Mouse (Mus musculus): Measurements from ENCODE around the gene Rrp7a. TPM values are rescaled to one million over a fixed set of nuclear protein-coding genes. Genes with fewer than 3 reads are reported as not detected.

Rrp7a gene
- total and polyA plus RNA-seq, 2 experiments from 2014 or later, result 95.2 to 228 TPM

DNA sequence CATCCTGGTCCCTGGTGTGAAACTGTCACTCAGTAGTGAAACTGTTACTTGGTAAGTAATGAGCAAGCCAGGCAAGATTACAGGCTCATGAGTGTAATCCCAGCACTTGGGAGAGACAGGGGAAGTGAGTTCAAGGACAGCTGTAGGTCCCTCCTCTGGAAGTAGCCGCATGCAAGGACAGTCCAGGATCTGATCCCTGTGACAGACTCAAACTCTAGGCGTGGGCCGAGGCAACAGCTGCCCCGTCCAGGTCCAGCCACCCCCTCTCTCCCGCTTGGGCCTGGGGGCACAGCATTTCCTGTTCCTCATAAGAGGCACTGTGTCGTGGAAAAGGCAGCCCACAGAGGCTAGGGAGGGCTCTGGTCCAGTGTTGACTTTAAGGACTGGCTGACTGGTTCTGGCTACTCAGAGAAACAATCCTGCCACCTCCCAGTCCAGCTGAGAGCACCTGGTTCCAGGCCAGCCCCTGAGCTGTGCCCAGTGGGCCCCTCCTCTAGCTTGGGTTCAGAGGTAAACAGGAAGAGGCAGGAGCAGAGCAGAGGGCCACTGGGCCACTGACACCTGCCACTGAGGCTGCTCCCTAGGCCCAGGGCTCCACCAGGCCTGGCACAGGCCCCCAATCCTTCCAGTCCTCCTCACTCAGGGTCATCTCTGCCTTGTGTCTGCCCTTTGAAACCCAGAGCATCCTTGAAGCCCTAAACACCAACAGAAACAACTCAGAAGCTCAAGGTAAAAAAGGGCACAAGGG, 33.2 kb upstream of the Rrp7a start:
- no peak for TF ChIP-seq CTCF (IDR thresholded peaks at IDR 0.05)
- ATAC-seq (ENCODE audit: low FRiP score) (no peak), DNase-seq (ENCODE audit: low spot score) (no peak)
- no peak overlapping the region for H3K27ac ChIP-seq (ENCODE audit: low read depth, low read length)
- no peak overlapping the region for H3K4me3 ChIP-seq (ENCODE audit: low read depth, low read length)
- no peaks in the 10 kb centered on the region for H3K4me1 ChIP-seq (ENCODE audit: insufficient read depth, low read length)
- no peaks in the 10 kb centered on the region for H3K27me3 ChIP-seq (ENCODE audit: insufficient read depth, low read length)
- no peaks in the 10 kb centered on the region for H3K9me3 ChIP-seq (ENCODE audit: low read length)
- H3K36me3 ChIP-seq (ENCODE audit: insufficient read depth, low read length), result peaks cover 55% of the 10 kb centered on the region
- H3K4me2 ChIP-seq (ENCODE audit: low read depth, low read length, poor library complexity, severe bottlenecking), result no peak overlapping the region
- 0 out of 2 replicates have a peak overlapping the region, but pooled peaks have one; percentile 19 for H3K9ac ChIP-seq (replicated peaks; ENCODE audit: low read length, poor library complexity, severe bottlenecking)
- WGBS, result 83% methylated on average over 6 of the region's 6 CpGs

DNA sequence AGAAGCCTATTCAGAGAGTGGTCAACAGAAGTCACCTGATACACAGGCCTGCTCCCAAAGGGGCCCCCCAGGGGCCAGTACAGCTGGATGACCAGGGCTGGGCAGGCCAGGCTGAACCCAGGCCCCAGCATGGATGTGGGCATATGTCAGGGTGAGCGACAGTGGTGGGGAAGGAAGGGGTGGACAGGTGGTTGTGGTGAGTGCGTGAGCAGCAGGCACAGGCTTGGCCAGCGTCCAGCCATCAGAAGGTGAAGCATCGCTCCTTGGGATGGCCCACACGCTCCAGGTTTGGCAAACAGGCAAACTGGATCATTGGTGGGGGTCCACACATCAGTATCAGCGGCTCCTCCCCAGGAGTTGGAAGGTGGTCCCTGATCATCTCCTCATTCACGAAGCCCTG, 31.7 kb upstream of the Rrp7a start:
- H3K27ac ChIP-seq (ENCODE audit: low read depth, low read length), result no peak overlapping the region
- DNase-seq (ENCODE audit: low spot score) (no peak), ATAC-seq (ENCODE audit: low FRiP score) (no peak)
- WGBS, result 93% methylated on average over 6 of the region's 7 CpGs
- no peaks in the 10 kb centered on the region for H3K27me3 ChIP-seq (ENCODE audit: insufficient read depth, low read length)
- H3K4me1 ChIP-seq (ENCODE audit: insufficient read depth, low read length), result no peaks in the 10 kb centered on the region
- H3K9ac ChIP-seq (replicated peaks; ENCODE audit: low read length, poor library complexity, severe bottlenecking), result no peak overlapping the region
- H3K9me3 ChIP-seq (ENCODE audit: low read length), result no peaks in the 10 kb centered on the region
- TF ChIP-seq CTCF (IDR thresholded peaks at IDR 0.05), result no peak
- H3K4me3 ChIP-seq (ENCODE audit: low read depth, low read length), result no peak overlapping the region
- H3K36me3 ChIP-seq (ENCODE audit: insufficient read depth, low read length), result peaks cover 43% of the 10 kb centered on the region
- H3K4me2 ChIP-seq (ENCODE audit: low read depth, low read length, poor library complexity, severe bottlenecking), result no peak overlapping the region

DNA sequence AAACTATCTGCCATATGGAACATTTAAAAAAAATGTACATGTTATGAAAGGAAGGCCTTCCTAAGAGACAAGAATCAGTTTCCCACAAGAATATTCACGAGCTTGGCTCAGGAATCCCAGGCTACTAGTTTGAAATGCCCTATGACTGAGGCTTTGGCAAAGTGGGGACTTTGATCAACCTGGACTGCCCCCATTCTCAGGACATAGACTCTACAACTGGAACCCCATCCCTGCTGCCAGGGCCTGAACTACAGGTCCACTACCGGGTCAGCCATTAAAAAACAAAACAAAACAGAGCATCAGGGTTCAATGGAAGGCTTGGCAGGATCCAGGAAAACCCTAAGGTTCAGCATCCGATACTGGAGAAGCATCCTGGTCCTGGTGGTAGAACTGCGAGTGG, 28.1 kb upstream of the Rrp7a start:
- H3K27ac ChIP-seq (ENCODE audit: low read depth, low read length), result no peak overlapping the region
- TF ChIP-seq CTCF (IDR thresholded peaks at IDR 0.05), result no peak
- WGBS, result 89% methylated on average over 4 of the region's 4 CpGs
- H3K27me3 ChIP-seq (ENCODE audit: insufficient read depth, low read length), result no peaks in the 10 kb centered on the region
- no peak overlapping the region for H3K4me2 ChIP-seq (ENCODE audit: low read depth, low read length, poor library complexity, severe bottlenecking)
- H3K9me3 ChIP-seq (ENCODE audit: low read length), result no peaks in the 10 kb centered on the region
- DNase-seq (ENCODE audit: low spot score) (no peak), ATAC-seq (ENCODE audit: low FRiP score) (no peak)
- H3K9ac ChIP-seq (replicated peaks; ENCODE audit: low read length, poor library complexity, severe bottlenecking), result no peak overlapping the region
- no peak overlapping the region for H3K4me3 ChIP-seq (ENCODE audit: low read depth, low read length)
- 0 out of 2 replicates have a peak, but pooled peaks cover 4% of the 10 kb centered on the region for H3K4me1 ChIP-seq (ENCODE audit: insufficient read depth, low read length)
- peaks cover 22% of the 10 kb centered on the region for H3K36me3 ChIP-seq (ENCODE audit: insufficient read depth, low read length)

DNA sequence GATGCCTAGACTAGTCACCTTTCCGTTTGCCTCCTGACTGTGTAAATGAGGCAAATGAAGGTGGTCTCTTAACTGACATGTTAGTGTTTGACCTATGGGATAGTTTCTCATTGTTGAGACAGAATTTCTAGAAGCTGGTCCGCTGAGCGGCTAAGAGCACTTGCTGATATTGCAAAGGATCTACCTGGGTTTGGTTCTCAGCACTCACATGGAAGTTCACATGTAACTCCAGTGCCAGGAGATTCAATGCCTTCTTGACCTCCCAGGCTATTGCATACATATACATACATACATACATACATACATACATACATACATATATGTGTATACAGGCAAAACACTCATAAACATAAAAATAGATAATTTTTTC, 27.5 kb upstream of the Rrp7a start:
- 18% methylated on average over 3 of the region's 3 CpGs for WGBS
- H3K36me3 ChIP-seq (ENCODE audit: insufficient read depth, low read length), result peaks cover 19% of the 10 kb centered on the region
- H3K4me2 ChIP-seq (ENCODE audit: low read depth, low read length, poor library complexity, severe bottlenecking), result peak overlapping the region; percentile 43
- no peak for ATAC-seq (ENCODE audit: low FRiP score)
- no peaks in the 10 kb centered on the region for H3K27me3 ChIP-seq (ENCODE audit: insufficient read depth, low read length)
- DNase-seq (ENCODE audit: low spot score), result peak; percentile 36
- H3K9me3 ChIP-seq (ENCODE audit: low read length), result no peaks in the 10 kb centered on the region
- H3K9ac ChIP-seq (replicated peaks; ENCODE audit: low read length, poor library complexity, severe bottlenecking), result peak overlapping the region; percentile 56
- H3K27ac ChIP-seq (ENCODE audit: low read depth, low read length), result peak overlapping the region; percentile 99
- peak overlapping the region; percentile 91 for H3K4me3 ChIP-seq (ENCODE audit: low read depth, low read length)
- 0 out of 2 replicates have a peak, but pooled peaks cover 4% of the 10 kb centered on the region for H3K4me1 ChIP-seq (ENCODE audit: insufficient read depth, low read length)
- TF ChIP-seq CTCF (IDR thresholded peaks at IDR 0.05), result no peak

DNA sequence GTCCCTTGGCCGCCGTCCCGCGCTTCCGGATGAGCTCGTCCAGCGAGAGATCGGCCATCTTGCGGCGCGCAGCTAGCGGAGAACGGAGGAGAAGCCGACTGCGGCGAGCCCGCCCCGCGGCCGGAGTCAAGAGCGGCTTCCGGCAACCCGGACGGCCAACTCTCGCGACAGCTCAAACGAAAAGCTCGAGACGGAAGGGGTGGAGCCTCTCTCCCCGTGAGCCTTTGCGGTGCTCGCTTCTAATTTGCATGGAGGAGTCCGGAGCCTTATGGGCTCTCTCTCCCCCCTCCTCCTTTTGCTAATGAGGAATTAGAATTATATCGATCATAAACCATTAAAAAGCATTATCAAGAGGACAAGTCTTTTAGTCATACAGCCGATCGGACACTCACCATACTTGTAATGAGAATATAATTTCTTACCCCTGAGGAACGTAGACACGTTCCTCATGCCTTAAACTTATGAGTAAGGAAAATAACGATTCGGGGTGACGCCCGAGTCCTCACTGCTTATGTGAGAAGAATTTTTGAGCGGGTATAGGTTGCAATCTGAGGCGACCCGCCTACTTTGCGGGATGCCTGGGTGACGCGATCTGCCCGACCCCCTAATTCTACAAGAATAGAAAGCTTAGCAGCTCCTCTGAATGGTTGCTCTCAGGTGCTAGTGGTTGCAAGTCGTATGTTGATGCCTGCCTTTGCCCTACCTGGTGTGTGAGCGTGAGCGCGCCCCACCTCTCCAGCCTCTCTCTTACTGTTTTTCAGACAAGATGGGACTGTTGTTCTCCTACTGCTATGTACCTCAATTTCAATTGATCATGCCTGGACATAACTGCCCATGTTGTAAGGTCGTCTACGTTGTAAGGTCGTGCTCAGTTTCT, 26.8 kb upstream of the Rrp7a start, which contains the start of gene Poldip3:
Gene Poldip3, minus strand, starts transcription at position 189 of the 877 bp plus-strand sequence.
- no peak for TF ChIP-seq CTCF (IDR thresholded peaks at IDR 0.05)
- peaks cover 19% of the 10 kb centered on the region for H3K36me3 ChIP-seq (ENCODE audit: insufficient read depth, low read length)
- H3K9ac ChIP-seq (replicated peaks; ENCODE audit: low read length, poor library complexity, severe bottlenecking), result peak within 1 kb of the TSS; percentile 93
- peak; percentile 99 for DNase-seq (ENCODE audit: low spot score)
- no peaks in the 10 kb centered on the region for H3K27me3 ChIP-seq (ENCODE audit: insufficient read depth, low read length)
- H3K4me3 ChIP-seq (ENCODE audit: low read depth, low read length), result peak within 1 kb of the TSS; percentile 91
- H3K9me3 ChIP-seq (ENCODE audit: low read length), result no peaks in the 10 kb centered on the region
- peak; percentile 94 for ATAC-seq (ENCODE audit: low FRiP score)
- peak within 1 kb of the TSS; percentile 80 for H3K4me2 ChIP-seq (ENCODE audit: low read depth, low read length, poor library complexity, severe bottlenecking)
- under 1% methylated on average over 56 of the region's 56 CpGs for WGBS
- peak within 1 kb of the TSS; percentile 99 for H3K27ac ChIP-seq (ENCODE audit: low read depth, low read length)
- H3K4me1 ChIP-seq (ENCODE audit: insufficient read depth, low read length), result 0 out of 2 replicates have a peak, but pooled peaks cover 4% of the 10 kb centered on the region
